Mouse (Mus musculus) liver, embryonic 11.5 days (tissue): Measurements from ENCODE around the gene Smim24. TPM values are rescaled to one million over a fixed set of nuclear protein-coding genes. Genes with fewer than 3 reads are reported as not detected.

Experiments used
- ATAC-seq: fragments of 200-750 bp; cut with Nextera tagmentation; replicated peaks from 2 replicates; pipeline ENCODE4 v1.8.0; 2017; ENCODE audit warnings: moderate number of reproducible peaks, mild to moderate bottlenecking, moderate TSS enrichment, moderate library complexity; ENCODE audit not compliant: low FRiP score
- DNase-seq: peaks from one replicate; pipeline ENCODE4 v3.0.0-alpha.2; 2017; ENCODE audit warnings: low spot score
- H3K27ac ChIP-seq: fragments of 300-500 bp; sonication (generic); 2 replicates; pipeline ENCODE4 v1.5.1; 2014; ENCODE audit warnings: mild to moderate bottlenecking, low read depth, low read length, control low read depth
- H3K27me3 ChIP-seq: fragments of 300-500 bp; sonication (generic); replicated peaks from 2 replicates; pipeline ENCODE4 v1.6.1; 2014; ENCODE audit warnings: low read length, mixed read lengths; ENCODE audit not compliant: control insufficient read depth, insufficient read depth
- H3K36me3 ChIP-seq: fragments of 300-500 bp; sonication (generic); 2 replicates; pipeline ENCODE4 v1.6.1; 2014; ENCODE audit warnings: mild to moderate bottlenecking, low read length, moderate library complexity, mixed read lengths; ENCODE audit not compliant: control insufficient read depth, insufficient read depth
- H3K4me1 ChIP-seq: fragments of 300-500 bp; sonication (generic); replicated peaks from 2 replicates; pipeline ENCODE4 v1.6.1; 2014; ENCODE audit warnings: low read length, mixed read lengths; ENCODE audit not compliant: control insufficient read depth, insufficient read depth
- H3K4me2 ChIP-seq: fragments of 300-500 bp; sonication (generic); 2 replicates; pipeline ENCODE4 v1.6.1; 2014; ENCODE audit warnings: mild to moderate bottlenecking, control low read depth, moderate library complexity
- H3K4me3 ChIP-seq: fragments of 300-500 bp; sonication (generic); 2 replicates; pipeline ENCODE4 v1.5.1; 2014; ENCODE audit warnings: low read depth, low read length, control low read depth
- H3K9ac ChIP-seq: fragments of 300-500 bp; sonication (generic); 2 replicates; pipeline ENCODE4 v1.6.1; 2014; ENCODE audit warnings: low read depth, low read length, control low read depth
- H3K9me3 ChIP-seq: fragments of 300-500 bp; sonication (generic); 2 replicates; pipeline ENCODE4 v1.6.1; 2016; ENCODE audit warnings: low read length, inconsistent platforms, mixed read lengths; ENCODE audit not compliant: control insufficient read depth
- WGBS: fragments of 180-500 bp; shearing (Covaris S2); extraction: QIAGEN DNeasy Blood & Tissue Kit; methylation state at CpG from one replicate; pipeline ENCODE4 v1.1.7; 2014; 5-methylcytosine and 5-hydroxymethylcytosine counted together
- polyA plus RNA-seq: library from polyadenylated mRNA; unstranded; fragments of >200 nt; fragmentation: Nextera tagmentation; extraction: Ambion mirVana; gene quantifications from 2 replicates; pipeline ENCODE4 v1.2.1, GENCODE M21; 2014

Smim24 gene
- polyA plus RNA-seq, 1 experiment from 2014 or later: 4.5 TPM

GRCm38 (mm10) chr10:81383802-81384604 lies 8.8 kb upstream of the Smim24 start, which contains the start of the genes Dohh and Gm48551:
TSS of gene Dohh (plus strand) at chr10:81384428.
TSS of gene Gm48551 (plus strand) at chr10:81384466.
- DNase-seq: peak; percentile 98
- WGBS: 6% methylated on average over 54 of the region's 54 CpGs

GRCm38 (mm10) chr10:81384605-81384982 lies 8.3 kb upstream of the Smim24 start:
- Histone ChIP-seq H3K4me3 (peak overlapping the region; percentile 78), H3K36me3 (peaks cover 25% of the 10 kb centered on the region), H3K27me3 (no peaks in the 10 kb centered on the region), H3K9ac (peak overlapping the region; percentile 86), H3K4me1 (peaks cover 46% of the 10 kb centered on the region), H3K4me2 (peak overlapping the region; percentile 94), H3K27ac (peak overlapping the region; percentile 85), H3K9me3 (no peaks in the 10 kb centered on the region)
- DNase-seq: no peak
- 0 out of 2 replicates have a peak, but pooled peaks have one; percentile 9 for ATAC-seq
- WGBS: under 1% methylated on average over 19 of the region's 19 CpGs

More at GRCm38 (mm10) chr10:81383802-81384604, 8.8 kb upstream of the Smim24 start, which contains the start of the genes Dohh and Gm48551:
- peak within 1 kb of the TSS; percentile 78 for H3K4me3 ChIP-seq
- H3K4me1 ChIP-seq: peaks cover 45% of the 10 kb centered on the region
- H3K9ac ChIP-seq: peak within 1 kb of the TSS; percentile 86
- peak within 1 kb of the TSS; percentile 94 for H3K4me2 ChIP-seq
- peak; percentile 86 for ATAC-seq
- H3K27ac ChIP-seq: peak within 1 kb of the TSS; percentile 85
- H3K9me3 ChIP-seq: no peaks in the 10 kb centered on the region
- H3K27me3 ChIP-seq: no peaks in the 10 kb centered on the region
- peaks cover 25% of the 10 kb centered on the region for H3K36me3 ChIP-seq

- H3K36me3 ChIP-seq: peaks cover 25% of the 10 kb centered on the region
- peak overlapping the region; percentile 86 for H3K9ac ChIP-seq
- WGBS: 65% methylated on average over 22 of the region's 22 CpGs
- peak overlapping the region; percentile 94 for H3K4me2 ChIP-seq
- DNase-seq (no peak), ATAC-seq (no peak)
- no peaks in the 10 kb centered on the region for H3K27me3 ChIP-seq
- no peaks in the 10 kb centered on the region for H3K9me3 ChIP-seq
- peak overlapping the region; percentile 78 for H3K4me3 ChIP-seq
- peaks cover 43% of the 10 kb centered on the region for H3K4me1 ChIP-seq
- no peak overlapping the region for H3K27ac ChIP-seq
Measured at GRCm38 (mm10) chr10:81385603-81386306, 7.1 kb upstream of the Smim24 start.

DNA sequence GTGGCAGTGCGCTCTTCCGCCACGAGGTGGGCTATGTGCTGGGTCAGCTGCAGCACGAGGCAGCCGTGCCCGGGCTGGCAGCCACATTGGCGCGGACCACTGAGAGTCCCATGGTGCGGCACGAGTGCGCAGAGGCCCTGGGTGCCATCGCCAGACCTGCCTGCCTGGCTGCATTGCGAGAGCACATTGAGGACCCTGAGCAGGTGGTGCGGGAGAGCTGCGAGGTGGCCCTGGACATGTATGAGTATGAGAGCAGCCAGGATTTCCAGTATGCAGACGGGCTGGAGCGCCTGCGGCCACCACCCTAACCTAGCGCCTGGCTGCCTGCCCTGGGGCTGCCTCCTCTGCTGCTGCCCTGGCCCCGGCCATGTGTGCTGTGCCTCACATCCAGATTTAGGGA lies 5.1 kb upstream of the Smim24 start:
- WGBS: 92% methylated on average over 20 of the region's 20 CpGs
- no peak overlapping the region for H3K4me3 ChIP-seq

GRCm38 (mm10) chr10:81388505-81389055 lies 4.3 kb upstream of the Smim24 start, which contains the start of gene Gm48552:
TSS of gene Gm48552 (plus strand) at chr10:81389005.
- WGBS: 71% methylated on average over 5 of the region's 5 CpGs
- Histone ChIP-seq H3K27me3 (no peaks in the 10 kb centered on the region), H3K9ac (no peak within 1 kb of the TSS), H3K4me3 (no peak within 1 kb of the TSS), H3K27ac (no peak within 1 kb of the TSS), H3K9me3 (no peaks in the 10 kb centered on the region), H3K4me2 (no peak within 1 kb of the TSS), H3K4me1 (peaks cover 34% of the 10 kb centered on the region), H3K36me3 (peaks cover 25% of the 10 kb centered on the region)
- no peak for DNase-seq
- ATAC-seq: no peak

More for the DNA sequence above, 5.1 kb upstream of the Smim24 start:
- Histone ChIP-seq H3K4me2 (no peak overlapping the region), H3K36me3 (peaks cover 25% of the 10 kb centered on the region), H3K9ac (no peak overlapping the region), H3K9me3 (no peaks in the 10 kb centered on the region), H3K27me3 (no peaks in the 10 kb centered on the region), H3K4me1 (peaks cover 28% of the 10 kb centered on the region), H3K27ac (no peak overlapping the region)
- ATAC-seq: no peak
- DNase-seq: no peak

DNA sequence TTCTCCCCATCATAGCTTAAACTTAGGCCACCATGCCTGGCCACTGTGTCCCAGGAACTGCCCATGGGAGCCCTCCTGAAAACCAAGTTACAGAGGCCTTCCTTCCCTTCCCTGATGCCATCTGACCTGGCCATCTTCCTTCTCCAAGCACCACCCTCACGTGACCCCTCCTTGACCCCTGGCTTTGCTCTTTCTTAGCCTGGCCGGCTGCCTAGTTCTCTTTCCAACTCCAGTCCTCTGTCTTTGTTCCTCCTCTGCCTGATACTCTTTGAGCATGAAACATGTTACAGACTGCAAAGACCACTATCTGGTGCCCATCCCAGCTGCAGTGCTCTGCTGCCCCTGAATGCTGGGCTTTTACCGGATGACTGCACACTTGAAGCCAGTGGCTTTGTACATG lies 3.5 kb upstream of the Smim24 start:
- no peak for DNase-seq
- Histone ChIP-seq H3K4me2 (no peak overlapping the region), H3K9me3 (no peaks in the 10 kb centered on the region), H3K36me3 (peaks cover 25% of the 10 kb centered on the region), H3K27me3 (no peaks in the 10 kb centered on the region), H3K4me1 (peaks cover 40% of the 10 kb centered on the region), H3K27ac (no peak overlapping the region), H3K9ac (no peak overlapping the region), H3K4me3 (no peak overlapping the region)
- ATAC-seq: no peak
- 69% methylated on average over 3 of the region's 3 CpGs for WGBS

DNA sequence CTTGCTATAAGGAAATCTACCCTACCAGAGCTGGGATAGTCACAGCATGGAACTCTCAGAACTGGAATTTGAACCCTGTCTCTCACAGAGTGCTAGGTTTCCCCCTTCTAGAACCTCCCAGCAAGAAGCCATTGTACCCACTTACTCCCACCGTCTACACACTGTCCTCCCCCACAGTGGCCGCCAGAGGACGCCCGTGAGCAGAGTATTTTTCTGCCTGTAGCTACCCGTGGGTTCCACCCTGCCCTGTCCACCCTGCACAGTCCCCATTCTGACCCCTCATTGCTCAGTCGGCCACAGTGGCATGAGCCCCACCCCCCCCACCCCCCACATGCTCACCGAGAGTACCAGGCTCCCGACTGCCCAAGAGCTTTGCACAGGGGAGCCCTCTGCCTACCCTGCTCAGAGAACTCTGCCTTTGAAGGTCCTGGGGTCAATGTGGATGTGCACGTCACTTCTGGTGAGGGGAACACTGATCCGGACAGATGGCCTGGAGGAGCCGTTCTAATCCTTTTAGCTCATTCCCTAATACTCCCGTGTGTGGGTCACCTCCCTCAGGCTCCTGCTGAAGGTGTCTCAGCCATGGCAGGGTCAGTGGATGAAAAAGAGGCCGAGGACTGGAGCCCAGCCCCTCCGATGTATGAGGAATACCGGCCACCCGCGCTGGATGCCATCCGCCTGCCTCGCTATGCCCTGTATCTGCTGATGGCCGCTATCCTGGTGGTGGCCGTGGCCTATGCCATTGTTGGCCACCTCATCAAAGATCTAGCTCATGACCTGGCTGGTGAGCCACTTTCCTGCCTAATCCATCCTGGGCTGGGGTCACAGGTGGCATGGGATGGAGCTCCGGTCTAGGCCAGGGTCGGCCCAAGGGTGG lies 2.8 kb upstream of the Smim24 start:
- Histone ChIP-seq H3K4me1 (peaks cover 37% of the 10 kb centered on the region), H3K9ac (no peak overlapping the region), H3K9me3 (no peaks in the 10 kb centered on the region), H3K4me3 (no peak overlapping the region), H3K36me3 (peaks cover 25% of the 10 kb centered on the region), H3K27ac (no peak overlapping the region), H3K27me3 (no peaks in the 10 kb centered on the region), H3K4me2 (no peak overlapping the region)
- WGBS: 60% methylated on average over 23 of the region's 23 CpGs
- no peak for DNase-seq
- ATAC-seq: peak; percentile 59; the same call in 1 of the 2 replicates

DNA sequence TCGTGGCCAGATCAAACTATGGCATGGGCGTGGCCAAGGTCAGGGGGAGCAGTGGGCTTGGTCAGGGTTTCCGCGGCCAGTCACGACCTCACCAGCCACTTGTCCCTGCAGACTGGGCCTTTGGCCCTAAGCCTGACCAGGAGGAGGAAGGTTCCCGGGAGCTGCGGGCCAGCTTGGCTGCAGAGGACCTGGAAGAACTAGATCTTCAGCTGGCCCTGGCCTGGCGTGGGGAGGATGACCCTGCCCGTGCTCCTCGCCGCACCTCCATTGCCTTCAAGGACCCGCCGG lies 2.2 kb upstream of the Smim24 start:
- Histone ChIP-seq H3K4me2 (no peak overlapping the region), H3K36me3 (peaks cover 25% of the 10 kb centered on the region), H3K9me3 (no peaks in the 10 kb centered on the region), H3K4me1 (peaks cover 32% of the 10 kb centered on the region), H3K9ac (no peak overlapping the region), H3K27me3 (no peaks in the 10 kb centered on the region), H3K4me3 (no peak overlapping the region), H3K27ac (no peak overlapping the region)
- WGBS: 87% methylated on average over 13 of the region's 13 CpGs
- ATAC-seq (no peak), DNase-seq (no peak)
